Mouse (Mus musculus): ENCODE results near the gene Pex6. TPM values are rescaled to one million over a fixed set of nuclear protein-coding genes. Genes with fewer than 3 reads are reported as not detected.

The Pex6 gene
- total and polyA plus RNA-seq, 3 experiments = 23.0 to 31.2 TPM; not detected in 1

DNA sequence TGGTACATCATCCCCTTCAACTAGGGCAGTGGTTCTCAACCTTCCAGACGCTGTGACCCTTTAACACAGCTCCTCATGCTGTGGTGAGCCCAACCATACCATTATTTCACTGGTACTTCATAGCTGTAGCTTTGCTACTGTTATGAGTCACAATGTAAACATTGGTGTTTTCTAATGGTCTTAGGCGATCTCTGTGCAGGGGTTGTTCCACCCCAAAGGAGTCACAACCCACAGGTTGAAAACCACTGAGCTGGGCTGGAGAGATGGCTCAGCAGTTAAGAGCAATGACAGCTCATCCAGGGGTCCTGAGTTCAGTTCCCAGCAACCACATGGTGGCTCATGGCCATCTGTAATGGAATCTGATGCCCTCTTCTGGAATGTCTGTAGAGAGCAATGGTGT is 19.9 kb upstream of the Pex6 start:
- H3K4me3 ChIP-seq (ENCODE audit: control insufficient read depth in 1 of 2, insufficient read depth in 1 of 2, low read depth in 2 of 2, low read length in 2 of 2) = no peak overlapping the region
- TF ChIP-seq POLR2A (IDR thresholded peaks at IDR 0.05; ENCODE audit: control insufficient read depth in 1 of 2, insufficient read depth in 1 of 2, low read depth in 1 of 2, low read length in 2 of 2, poor library complexity in 1 of 2) (no peak), GABPA (IDR thresholded peaks at IDR 0.05; ENCODE audit: low read depth, low read length) (no peak), TBP (IDR thresholded peaks at IDR 0.05; ENCODE audit: low read depth, low read length) (no peak)
- no peaks in the 10 kb centered on the region; a peak in 1 of 4 replicates for H3K36me3 ChIP-seq (ENCODE audit: control insufficient read depth in 1 of 2, insufficient read depth in 2 of 2, low read length in 2 of 2)
- no peak overlapping the region for H3K27ac ChIP-seq (ENCODE audit: control insufficient read depth, low read depth, low read length)
- H3K9ac ChIP-seq (ENCODE audit: control insufficient read depth, low read depth, low read length, poor library complexity, severe bottlenecking) = no peak overlapping the region
- H3K9me3 ChIP-seq (replicated peaks; ENCODE audit: insufficient read depth, low read length) = no peaks in the 10 kb centered on the region
- H3K27me3 ChIP-seq (ENCODE audit: control insufficient read depth in 1 of 2, insufficient read depth in 2 of 2, low read length in 2 of 2) = no peaks in the 10 kb centered on the region
- no peaks in the 10 kb centered on the region for H3K4me1 ChIP-seq (ENCODE audit: control insufficient read depth in 1 of 2, insufficient read depth in 2 of 2, low read length in 2 of 2)
- no peaks in the 10 kb centered on the region for H3K79me2 ChIP-seq (ENCODE audit: control insufficient read depth, insufficient read depth, low read length, poor library complexity)
- no peak for DNase-seq (ENCODE audit: low read depth, low spot score)

DNA sequence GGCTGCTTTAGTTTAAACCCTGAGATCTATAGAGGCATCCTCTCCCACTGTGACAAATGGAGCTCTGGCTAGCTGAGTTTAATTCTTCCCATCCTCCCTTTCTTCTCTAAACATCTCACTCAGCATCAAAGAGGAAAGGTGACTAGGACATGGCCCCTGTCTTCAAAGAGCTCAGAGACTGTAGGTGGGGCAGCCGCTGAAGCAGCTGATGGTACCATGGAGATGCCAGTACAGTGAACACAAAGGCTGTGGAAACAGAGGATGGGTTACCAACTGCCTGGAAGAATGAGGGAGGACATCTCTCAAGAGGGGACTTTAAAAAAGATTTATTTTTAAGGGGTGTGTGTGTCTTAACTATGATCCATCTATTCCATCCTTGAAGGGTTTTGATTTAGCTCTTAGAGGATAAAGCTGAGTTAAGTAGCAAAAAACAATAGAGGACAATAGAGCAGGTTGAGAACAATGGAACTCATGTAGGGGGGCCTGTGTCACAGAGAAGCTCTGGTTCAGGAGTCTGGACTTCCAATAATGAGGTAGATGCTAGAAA is 16.7 kb upstream of the Pex6 start:
- Histone ChIP-seq H3K27me3 (ENCODE audit: control insufficient read depth in 1 of 2, insufficient read depth in 2 of 2, low read length in 2 of 2) (no peaks in the 10 kb centered on the region), H3K79me2 (ENCODE audit: control insufficient read depth, insufficient read depth, low read length, poor library complexity) (no peaks in the 10 kb centered on the region), H3K27ac (ENCODE audit: control insufficient read depth, low read depth, low read length) (no peak overlapping the region), H3K9ac (ENCODE audit: control insufficient read depth, low read depth, low read length, poor library complexity, severe bottlenecking) (no peak overlapping the region), H3K36me3 (ENCODE audit: control insufficient read depth in 1 of 2, insufficient read depth in 2 of 2, low read length in 2 of 2) (peaks cover 0 to 1% of the 10 kb centered on the region in 2 experiments; a peak in 1 of 4 replicates), H3K9me3 (replicated peaks; ENCODE audit: insufficient read depth, low read length) (no peaks in the 10 kb centered on the region), H3K4me3 (ENCODE audit: control insufficient read depth in 1 of 2, insufficient read depth in 1 of 2, low read depth in 2 of 2, low read length in 2 of 2) (no peak overlapping the region), H3K4me1 (ENCODE audit: control insufficient read depth in 1 of 2, insufficient read depth in 2 of 2, low read length in 2 of 2) (no peaks in the 10 kb centered on the region)
- no peak for TF ChIP-seq TCF12 (IDR thresholded peaks at IDR 0.05; ENCODE audit: low read depth, low read length)
- no peak for TF ChIP-seq JUND (IDR thresholded peaks at IDR 0.05; ENCODE audit: low read depth, low read length)
- no peak for TF ChIP-seq NELFE (IDR thresholded peaks at IDR 0.05; ENCODE audit: low read depth, low read length)
- no peak for TF ChIP-seq MAX (IDR thresholded peaks at IDR 0.05; ENCODE audit: low read length)
- no peak for TF ChIP-seq ETS1 (IDR thresholded peaks at IDR 0.05; ENCODE audit: low read depth, low read length)
- TF ChIP-seq MXI1 (IDR thresholded peaks at IDR 0.05; ENCODE audit: low read depth, low read length) = no peak
- no peak for TF ChIP-seq HCFC1 (IDR thresholded peaks at IDR 0.05; ENCODE audit: low read depth, low read length)
- TF ChIP-seq MAZ (IDR thresholded peaks at IDR 0.05; ENCODE audit: low read depth, low read length) = no peak
- TF ChIP-seq ELF1 (IDR thresholded peaks at IDR 0.05; ENCODE audit: low read depth, low read length) = no peak
- TF ChIP-seq UBTF (IDR thresholded peaks at IDR 0.05; ENCODE audit: borderline replicate concordance, insufficient read depth, low read depth, low read length) = no peak
- no peak for TF ChIP-seq CHD2 (IDR thresholded peaks at IDR 0.05; ENCODE audit: low read length)
- DNase-seq (ENCODE audit: low read depth, low spot score) = no peak

- peaks cover under 1 to 15% of the 10 kb centered on the region in 2 experiments; a peak in 3 of 4 replicates for H3K4me1 ChIP-seq (ENCODE audit: control insufficient read depth in 1 of 2, insufficient read depth in 2 of 2, low read length in 2 of 2)
- H3K27ac ChIP-seq (ENCODE audit: control insufficient read depth, low read depth, low read length) = no peak overlapping the region
- no peaks in the 10 kb centered on the region for H3K27me3 ChIP-seq (ENCODE audit: control insufficient read depth in 1 of 2, insufficient read depth in 2 of 2, low read length in 2 of 2)
- peaks cover 13% of the 10 kb centered on the region for H3K79me2 ChIP-seq (ENCODE audit: control insufficient read depth, insufficient read depth, low read length, poor library complexity)
- peaks cover 0 to 8% of the 10 kb centered on the region in 2 experiments; a peak in 2 of 4 replicates for H3K36me3 ChIP-seq (ENCODE audit: control insufficient read depth in 1 of 2, insufficient read depth in 2 of 2, low read length in 2 of 2)
- TF ChIP-seq ZKSCAN1 (IDR thresholded peaks at IDR 0.05; ENCODE audit: low read depth, low read length) (no peak), CHD1 (IDR thresholded peaks at IDR 0.05; ENCODE audit: low read depth, low read length) (no peak)
- H3K9me3 ChIP-seq (replicated peaks; ENCODE audit: insufficient read depth, low read length) = no peaks in the 10 kb centered on the region
- no peak overlapping the region for H3K4me3 ChIP-seq (ENCODE audit: control insufficient read depth in 1 of 2, insufficient read depth in 1 of 2, low read depth in 2 of 2, low read length in 2 of 2)
- no peak for DNase-seq (ENCODE audit: low read depth, low spot score)
- H3K9ac ChIP-seq (ENCODE audit: control insufficient read depth, low read depth, low read length, poor library complexity, severe bottlenecking) = no peak overlapping the region
These were observed 12.7 kb upstream of the Pex6 start for GRCm38 (mm10) chr17:46698515-46698914.
